Mouse (Mus musculus): ENCODE results near the gene Plxnc1. TPM values are rescaled to one million over a fixed set of nuclear protein-coding genes. Genes with fewer than 3 reads are reported as not detected.

Gene Plxnc1
- polyA plus RNA-seq, 1 experiment, result 1.5 TPM

GRCm38 (mm10) chr10:94860870-94861269, 83.8 kb downstream of the Plxnc1 start:
- no peak overlapping the region for H3K4me3 ChIP-seq (ENCODE audit: insufficient read depth, low read depth, low read length)
- H3K4me1 ChIP-seq (ENCODE audit: control insufficient read depth, insufficient read depth, low read length), result no peaks in the 10 kb centered on the region
- WGBS, result 90% methylated on average over 4 of the region's 4 CpGs
- TF ChIP-seq CTCF (conservative IDR thresholded peaks at IDR 0.05; ENCODE audit: insufficient read depth, insufficient read length, low read depth, low read length) (no peak), POLR2A (IDR thresholded peaks at IDR 0.05; ENCODE audit: low read depth, low read length) (no peak)
- H3K36me3 ChIP-seq (ENCODE audit: control insufficient read depth, insufficient read depth, low read length), result no peaks in the 10 kb centered on the region
- no peaks in the 10 kb centered on the region for H3K27me3 ChIP-seq (replicated peaks; ENCODE audit: control insufficient read depth, insufficient read depth, low read length)
- no peak for DNase-seq
- no peak overlapping the region for H3K27ac ChIP-seq (ENCODE audit: insufficient read depth, low read depth, low read length)

GRCm38 (mm10) chr10:94858277-94859033, 86.2 kb downstream of the Plxnc1 start:
- no peaks in the 10 kb centered on the region for H3K36me3 ChIP-seq (ENCODE audit: control insufficient read depth, insufficient read depth, low read length)
- no peak overlapping the region for H3K4me3 ChIP-seq (ENCODE audit: insufficient read depth, low read depth, low read length)
- no peaks in the 10 kb centered on the region for H3K4me1 ChIP-seq (ENCODE audit: control insufficient read depth, insufficient read depth, low read length)
- WGBS, result 92% methylated on average over 6 of the region's 6 CpGs
- H3K27me3 ChIP-seq (replicated peaks; ENCODE audit: control insufficient read depth, insufficient read depth, low read length), result no peaks in the 10 kb centered on the region
- no peak for DNase-seq
- H3K27ac ChIP-seq (ENCODE audit: insufficient read depth, low read depth, low read length), result no peak overlapping the region
- TF ChIP-seq CTCF (conservative IDR thresholded peaks at IDR 0.05; ENCODE audit: insufficient read depth, insufficient read length, low read depth, low read length) (no peak), POLR2A (IDR thresholded peaks at IDR 0.05; ENCODE audit: low read depth, low read length) (no peak)

- Histone ChIP-seq H3K27me3 (replicated peaks; ENCODE audit: control insufficient read depth, insufficient read depth, low read length) (no peaks in the 10 kb centered on the region), H3K4me3 (ENCODE audit: insufficient read depth, low read depth, low read length) (no peak overlapping the region), H3K36me3 (ENCODE audit: control insufficient read depth, insufficient read depth, low read length) (no peaks in the 10 kb centered on the region), H3K4me1 (ENCODE audit: control insufficient read depth, insufficient read depth, low read length) (no peaks in the 10 kb centered on the region), H3K27ac (ENCODE audit: insufficient read depth, low read depth, low read length) (no peak overlapping the region)
- TF ChIP-seq CTCF (conservative IDR thresholded peaks at IDR 0.05; ENCODE audit: insufficient read depth, insufficient read length, low read depth, low read length) (no peak), POLR2A (IDR thresholded peaks at IDR 0.05; ENCODE audit: low read depth, low read length) (no peak)
- no peak for DNase-seq
- WGBS, result 36% methylated on average over 4 of the region's 4 CpGs
These were observed 94.1 kb downstream of the Plxnc1 start for GRCm38 (mm10) chr10:94850565-94850964.

- H3K27me3 ChIP-seq (replicated peaks; ENCODE audit: control insufficient read depth, insufficient read depth, low read length), result no peaks in the 10 kb centered on the region
- no peaks in the 10 kb centered on the region for H3K4me1 ChIP-seq (ENCODE audit: control insufficient read depth, insufficient read depth, low read length)
- no peaks in the 10 kb centered on the region for H3K36me3 ChIP-seq (ENCODE audit: control insufficient read depth, insufficient read depth, low read length)
- 68% methylated on average over 9 of the region's 9 CpGs for WGBS
- no peak for DNase-seq
- TF ChIP-seq CTCF (conservative IDR thresholded peaks at IDR 0.05; ENCODE audit: insufficient read depth, insufficient read length, low read depth, low read length) (no peak), POLR2A (IDR thresholded peaks at IDR 0.05; ENCODE audit: low read depth, low read length) (no peak)
- no peak overlapping the region for H3K27ac ChIP-seq (ENCODE audit: insufficient read depth, low read depth, low read length)
- no peak overlapping the region for H3K4me3 ChIP-seq (ENCODE audit: insufficient read depth, low read depth, low read length)
These were observed 94.7 kb downstream of the Plxnc1 start for GRCm38 (mm10) chr10:94849930-94850329.

GRCm38 (mm10) chr10:94849360-94849759, 95.3 kb downstream of the Plxnc1 start:
- WGBS, result 80% methylated on average over 4 of the region's 4 CpGs
- no peak for TF ChIP-seq POLR2A (IDR thresholded peaks at IDR 0.05; ENCODE audit: low read depth, low read length)
- no peak for TF ChIP-seq CTCF (conservative IDR thresholded peaks at IDR 0.05; ENCODE audit: insufficient read depth, insufficient read length, low read depth, low read length)
- no peak overlapping the region for H3K4me3 ChIP-seq (ENCODE audit: insufficient read depth, low read depth, low read length)
- H3K27ac ChIP-seq (ENCODE audit: insufficient read depth, low read depth, low read length), result no peak overlapping the region
- H3K36me3 ChIP-seq (ENCODE audit: control insufficient read depth, insufficient read depth, low read length), result no peaks in the 10 kb centered on the region
- no peaks in the 10 kb centered on the region for H3K4me1 ChIP-seq (ENCODE audit: control insufficient read depth, insufficient read depth, low read length)
- DNase-seq, result no peak
- no peaks in the 10 kb centered on the region for H3K27me3 ChIP-seq (replicated peaks; ENCODE audit: control insufficient read depth, insufficient read depth, low read length)

GRCm38 (mm10) chr10:94848344-94848743, 96.3 kb downstream of the Plxnc1 start:
- no peak for DNase-seq
- H3K4me3 ChIP-seq (ENCODE audit: insufficient read depth, low read depth, low read length), result no peak overlapping the region
- no peak overlapping the region for H3K27ac ChIP-seq (ENCODE audit: insufficient read depth, low read depth, low read length)
- no peaks in the 10 kb centered on the region for H3K36me3 ChIP-seq (ENCODE audit: control insufficient read depth, insufficient read depth, low read length)
- TF ChIP-seq POLR2A (IDR thresholded peaks at IDR 0.05; ENCODE audit: low read depth, low read length) (no peak), CTCF (conservative IDR thresholded peaks at IDR 0.05; ENCODE audit: insufficient read depth, insufficient read length, low read depth, low read length) (no peak)
- no peaks in the 10 kb centered on the region for H3K4me1 ChIP-seq (ENCODE audit: control insufficient read depth, insufficient read depth, low read length)
- WGBS, result 87% methylated on average over 6 of the region's 6 CpGs
- no peaks in the 10 kb centered on the region for H3K27me3 ChIP-seq (replicated peaks; ENCODE audit: control insufficient read depth, insufficient read depth, low read length)

GRCm38 (mm10) chr10:94846501-94847105, 98.0 kb downstream of the Plxnc1 start:
- H3K36me3 ChIP-seq (ENCODE audit: control insufficient read depth, insufficient read depth, low read length), result no peaks in the 10 kb centered on the region
- 90% methylated on average over 8 of the region's 8 CpGs for WGBS
- H3K4me3 ChIP-seq (ENCODE audit: insufficient read depth, low read depth, low read length), result no peak overlapping the region
- no peak for TF ChIP-seq CTCF (conservative IDR thresholded peaks at IDR 0.05; ENCODE audit: insufficient read depth, insufficient read length, low read depth, low read length)
- no peak for TF ChIP-seq POLR2A (IDR thresholded peaks at IDR 0.05; ENCODE audit: low read depth, low read length)
- H3K27ac ChIP-seq (ENCODE audit: insufficient read depth, low read depth, low read length), result no peak overlapping the region
- no peaks in the 10 kb centered on the region for H3K4me1 ChIP-seq (ENCODE audit: control insufficient read depth, insufficient read depth, low read length)
- no peak for DNase-seq
- H3K27me3 ChIP-seq (replicated peaks; ENCODE audit: control insufficient read depth, insufficient read depth, low read length), result no peaks in the 10 kb centered on the region

Data from kidney, adult 2 months (tissue).